Comparison of ENCODE assay signal across 16 mouse cellular contexts in genomic region chr6:116969381-116969910, GRCm38 (mm10).
"Had no signal": no experiment of that assay in that cellular context is flagged by ENCODE, and none has a peak within 500 bp of the region (broad histone marks: within the 10 kb centered on the region; RNA-seq: fewer than 3 reads in every experiment).

No protein-coding gene starts in this region.

- H3K4me2 ChIP-seq: liver, embryonic 11.5 days; liver, embryonic 15.5 days; midbrain, embryonic 13.5 days; neural tube, embryonic 15.5 days had no signal

- H3K27ac ChIP-seq: layer of hippocampus, adult 2 months; left cerebral cortex, adult 2 months; limb, embryonic 10.5 days; liver, embryonic 15.5 days; midbrain, embryonic 13.5 days; neural tube, embryonic 15.5 days had no signal

- H3K4me3 ChIP-seq: layer of hippocampus, adult 2 months; left cerebral cortex, adult 2 months; limb, embryonic 10.5 days; liver, embryonic 15.5 days; midbrain, embryonic 13.5 days; neural tube, embryonic 15.5 days had no signal

- DNase-seq: kidney, postnatal 10 days; kidney, postnatal 4 days; lung, adult 2 months; lung, postnatal 36 days; right cerebral cortex, adult 18-20 months; right cerebral cortex, postnatal 25 days; thymus, adult 18-20 months; thymus, postnatal 14 days had no signal

- H3K9ac ChIP-seq: liver, embryonic 15.5 days; midbrain, embryonic 13.5 days; neural tube, embryonic 15.5 days had no signal

- H3K9me3 ChIP-seq: limb, embryonic 10.5 days; liver, embryonic 15.5 days; midbrain, embryonic 13.5 days; neural tube, embryonic 15.5 days had no signal

- ATAC-seq: lung, postnatal 0 days; midbrain, embryonic 13.5 days had no signal

- H3K4me1 ChIP-seq: liver, embryonic 15.5 days; midbrain, embryonic 13.5 days; neural tube, embryonic 15.5 days had no signal

- H3K36me3 ChIP-seq: limb, embryonic 10.5 days; liver, embryonic 15.5 days; midbrain, embryonic 13.5 days; neural tube, embryonic 15.5 days had no signal

- H3K27me3 ChIP-seq: liver, embryonic 15.5 days; midbrain, embryonic 13.5 days; neural tube, embryonic 15.5 days had no signal
